Mouse (Mus musculus): ENCODE measurements around the gene Gsc.

DNA sequence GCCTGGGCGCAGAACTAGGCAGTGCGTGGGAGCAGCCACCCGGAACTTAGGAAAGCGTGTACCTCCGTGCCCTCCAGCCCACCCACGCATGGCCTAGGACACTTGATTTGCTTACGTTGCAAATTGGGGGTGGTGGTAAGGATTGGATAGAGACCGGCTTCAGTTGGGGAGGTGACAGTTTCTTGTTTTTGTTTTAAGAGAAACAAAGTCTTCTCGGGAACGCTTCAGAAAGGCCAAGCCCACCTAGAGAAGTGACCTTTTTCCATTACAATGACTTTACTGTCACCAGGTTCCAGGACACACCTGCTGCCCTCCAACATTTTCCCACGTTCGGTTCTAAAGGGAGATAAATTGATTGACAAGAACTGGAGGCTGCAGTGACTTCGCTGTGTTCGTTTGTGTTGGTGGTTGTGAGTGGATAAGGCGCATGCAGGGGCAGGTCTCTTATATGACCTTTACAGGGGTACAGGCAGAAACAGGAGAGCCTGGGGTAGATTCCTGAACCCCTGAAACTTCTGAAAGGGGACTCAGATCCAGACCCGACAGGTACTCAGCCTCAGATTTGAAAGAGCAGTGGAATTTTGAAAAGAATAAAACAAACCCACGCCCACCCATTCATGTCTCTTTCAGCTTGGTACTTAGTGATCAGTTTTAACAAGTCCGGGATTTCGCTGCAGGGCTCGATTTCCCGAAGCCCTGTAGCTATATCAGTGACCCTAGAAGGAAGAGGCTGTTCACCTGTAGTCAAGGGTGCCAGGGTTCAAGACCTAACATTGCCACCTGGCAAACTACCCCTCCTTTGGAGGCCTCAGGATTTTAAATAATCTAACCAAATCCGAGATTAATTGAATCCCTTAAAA is 2.0 kb upstream of the Gsc start:
- TF ChIP-seq CTCF (IDR thresholded peaks at IDR 0.05; ENCODE audit: insufficient read depth, low read length) (no peak), POLR2A (IDR thresholded peaks at IDR 0.05; ENCODE audit: borderline replicate concordance, extremely low read depth, low read depth, low read length) (no peak)

All from lung, adult 2 months (tissue).